Mouse (Mus musculus) retina, embryonic 14.5 days (tissue): ENCODE results near the gene Ptdss2.

Source experiments
- DNase-seq: peaks from one replicate; pipeline ENCODE4 v3.0.0-alpha.2; 2015; ENCODE audit warnings: low spot score

Ptdss2 gene

GRCm38 (mm10) chr7:141122689-141123516, 721 bp downstream of the Ptdss2 start:
- DNase-seq, result peak; percentile 95

- no peak for DNase-seq
These were observed 1.3 kb downstream of the Ptdss2 start for GRCm38 (mm10) chr7:141123517-141123856.

DNA sequence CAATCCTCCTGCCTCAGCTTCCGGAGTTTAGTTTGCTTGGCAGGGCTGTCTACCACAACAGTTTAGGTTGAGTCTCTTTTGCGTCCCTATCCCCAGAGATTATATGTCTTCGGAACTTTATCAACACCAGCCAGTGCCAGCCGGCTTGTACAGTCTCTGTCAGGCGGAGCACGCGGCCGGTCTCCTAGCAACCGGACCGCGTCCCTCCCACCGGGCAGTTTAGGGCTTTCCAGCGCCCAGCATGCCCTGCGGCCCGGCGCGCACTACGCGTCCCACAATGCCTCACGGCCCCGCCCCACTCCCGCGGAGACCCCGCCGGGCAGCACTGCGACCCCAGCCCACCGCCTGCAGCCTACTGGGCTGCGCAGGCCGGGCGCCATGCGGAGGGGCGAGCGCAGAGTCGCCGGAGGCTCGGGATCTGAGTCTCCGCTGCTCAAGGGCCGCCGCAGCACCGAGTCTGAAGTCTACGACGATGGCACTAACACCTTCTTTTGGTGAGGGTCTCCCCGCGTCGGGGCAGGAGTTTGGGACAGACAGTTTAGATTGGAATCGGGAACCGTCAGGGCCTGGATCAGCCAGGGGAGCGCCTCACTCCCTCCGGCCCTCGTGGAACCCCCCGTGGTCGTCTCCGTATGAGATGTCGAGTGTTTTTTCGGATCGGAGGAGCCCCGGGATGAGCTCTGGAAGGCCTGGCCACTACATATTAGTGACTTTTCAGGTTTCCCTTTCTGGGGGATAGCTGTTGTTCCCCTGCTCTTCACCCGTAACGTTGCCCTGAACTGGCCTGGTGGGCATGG, 9.0 kb downstream of the Ptdss2 start:
- DNase-seq, result peak; percentile 98

DNA sequence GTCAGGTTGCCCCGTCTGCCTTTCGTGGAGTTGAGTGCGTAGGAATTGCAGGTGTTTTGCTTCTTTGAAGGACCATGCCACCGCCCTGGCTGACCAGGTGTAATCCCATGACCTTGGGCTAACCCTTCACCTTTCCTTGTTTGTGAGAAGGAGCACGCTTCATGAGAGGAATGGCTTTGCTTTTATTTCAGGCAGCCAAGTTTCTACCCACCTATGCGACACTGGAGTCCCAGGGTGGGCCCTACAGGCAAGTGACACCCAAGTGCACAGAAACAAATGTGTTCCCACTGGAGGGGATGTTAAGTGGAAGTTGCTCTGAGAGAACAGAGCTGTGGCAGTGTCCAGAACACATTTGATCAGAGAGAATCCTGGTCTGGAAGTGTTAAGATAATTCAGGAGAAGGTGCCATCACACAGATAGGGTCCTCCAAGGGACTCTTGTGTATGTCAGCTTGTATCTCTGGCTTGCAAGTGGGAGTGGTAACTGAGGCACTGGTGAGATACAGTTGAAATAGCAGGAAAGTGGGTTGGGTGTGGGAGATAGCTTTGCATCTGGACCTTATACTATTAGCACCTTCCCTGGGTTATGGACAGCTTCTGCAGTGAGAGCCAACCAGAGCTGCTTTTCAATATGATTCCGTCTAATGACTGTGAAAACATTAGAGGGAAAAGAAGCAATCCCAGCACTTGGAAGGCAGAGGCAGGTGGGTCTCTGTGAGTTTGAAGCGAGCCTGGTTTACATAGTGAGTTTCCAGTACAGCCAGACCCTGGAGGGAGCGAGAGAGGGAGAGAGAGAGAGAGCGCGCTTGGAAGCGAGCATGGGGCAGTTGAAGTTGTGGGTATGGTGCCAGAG, 9.9 kb downstream of the Ptdss2 start:
- no peak for DNase-seq

- DNase-seq, result no peak
These were observed 19.1 kb downstream of the Ptdss2 start for GRCm38 (mm10) chr7:141141326-141141725.

- DNase-seq, result peak; percentile 59
These were observed 20.9 kb downstream of the Ptdss2 start for GRCm38 (mm10) chr7:141143112-141143511.

DNA sequence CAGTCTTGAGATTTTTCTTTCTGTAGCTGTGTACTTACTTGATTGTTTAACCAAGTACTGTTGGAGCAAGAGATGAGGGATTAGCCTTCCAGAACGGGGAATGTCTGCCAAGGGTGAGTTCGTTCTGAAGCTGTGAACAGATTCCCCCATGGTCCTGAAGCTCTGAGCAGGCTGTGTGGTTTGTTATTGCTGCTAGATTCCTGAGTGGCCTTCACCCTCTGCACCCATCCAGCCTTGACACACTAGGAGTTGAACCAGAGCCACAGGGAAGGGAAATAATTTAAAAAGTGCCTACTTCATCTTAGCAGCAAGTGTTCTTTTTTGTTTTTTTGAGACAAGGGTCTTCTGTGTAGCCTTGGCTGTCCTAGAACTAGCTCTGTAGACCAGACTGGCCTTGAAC, 21.7 kb downstream of the Ptdss2 start:
- DNase-seq, result no peak

GRCm38 (mm10) chr7:141144650-141145049, 22.5 kb downstream of the Ptdss2 start:
- DNase-seq, result no peak

DNA sequence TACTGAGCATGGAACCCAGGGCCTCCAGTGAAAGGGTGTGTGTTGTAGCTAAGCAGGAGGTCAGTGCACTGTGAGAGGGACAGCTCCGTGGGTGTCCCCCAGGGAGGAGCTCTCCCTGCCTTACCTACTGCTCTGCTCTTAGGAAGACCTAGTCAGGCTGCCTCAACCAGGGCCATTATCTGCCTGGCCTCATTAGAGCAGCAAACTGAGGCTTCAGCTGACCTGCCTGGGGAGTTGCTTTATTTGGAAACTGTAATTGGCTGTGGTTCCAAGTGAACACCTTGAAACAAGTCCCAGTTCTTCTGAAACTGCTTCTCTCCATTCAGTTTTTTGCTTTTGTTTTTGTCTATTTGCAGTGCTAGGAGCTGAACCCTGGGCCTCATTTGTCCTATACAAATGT, 23.2 kb downstream of the Ptdss2 start:
- DNase-seq, result no peak

GRCm38 (mm10) chr7:141146043-141146595, 23.9 kb downstream of the Ptdss2 start:
- no peak for DNase-seq

GRCm38 (mm10) chr7:141147044-141147443, 24.9 kb downstream of the Ptdss2 start:
- no peak for DNase-seq

DNA sequence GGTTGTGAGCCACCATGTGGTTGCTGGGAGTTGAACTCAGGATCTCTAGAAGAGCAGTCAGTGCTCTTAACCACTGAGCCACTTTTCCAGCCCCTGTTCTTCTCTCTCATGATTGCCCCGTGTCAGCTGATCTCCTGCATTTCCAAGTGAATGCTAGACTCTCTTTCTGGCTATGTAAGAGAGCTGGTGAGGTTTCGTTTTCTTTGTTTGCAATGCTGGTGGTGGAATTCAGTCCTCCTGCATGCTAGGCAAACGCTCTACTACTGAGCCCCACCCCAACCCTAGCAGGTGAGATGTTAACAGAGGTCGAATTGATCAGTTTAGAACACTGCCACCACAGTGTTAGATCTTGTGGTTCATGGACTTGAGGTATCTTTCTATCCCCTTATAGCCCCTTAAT, 26.5 kb downstream of the Ptdss2 start:
- DNase-seq, result no peak

DNA sequence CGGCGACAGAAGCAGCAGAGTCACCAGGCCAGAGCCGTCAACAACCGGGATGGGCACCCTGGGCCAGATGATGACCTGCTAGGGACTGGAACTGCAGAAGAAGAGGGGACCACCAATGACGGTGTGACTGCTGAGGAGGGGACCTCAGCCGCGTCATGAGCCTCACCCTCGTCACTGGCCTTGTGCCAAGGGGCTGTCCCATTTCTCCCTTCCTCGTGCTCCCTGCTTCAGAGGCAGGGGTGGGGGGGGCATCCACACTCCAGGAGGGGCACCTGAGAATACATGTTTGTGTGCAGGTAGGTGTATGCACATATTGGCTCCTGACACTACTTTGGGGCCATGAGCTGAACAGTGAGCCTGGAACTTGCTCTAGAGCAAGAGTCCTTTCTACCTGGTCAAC, 33.2 kb downstream of the Ptdss2 start:
- DNase-seq, result no peak

DNA sequence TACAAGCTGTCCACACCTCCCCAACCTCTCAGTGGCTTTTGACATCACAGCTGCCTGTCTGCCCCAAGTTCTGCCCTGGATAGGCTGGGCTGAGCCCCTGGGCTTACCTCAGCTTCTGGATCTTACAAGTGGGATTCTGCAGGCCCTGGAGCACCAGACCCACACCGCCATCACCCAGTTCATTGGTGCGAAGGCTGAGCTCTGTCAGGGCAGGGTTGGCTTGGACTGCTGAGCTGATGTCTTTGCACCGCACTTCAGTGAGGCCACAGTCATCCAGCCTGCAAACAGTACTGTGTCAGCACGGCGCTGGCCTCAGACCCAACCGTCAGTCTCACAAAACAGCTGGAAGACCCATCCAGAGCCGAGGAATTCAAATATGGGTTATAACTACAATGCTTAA, 42.2 kb downstream of the Ptdss2 start:
- DNase-seq, result no peak

DNA sequence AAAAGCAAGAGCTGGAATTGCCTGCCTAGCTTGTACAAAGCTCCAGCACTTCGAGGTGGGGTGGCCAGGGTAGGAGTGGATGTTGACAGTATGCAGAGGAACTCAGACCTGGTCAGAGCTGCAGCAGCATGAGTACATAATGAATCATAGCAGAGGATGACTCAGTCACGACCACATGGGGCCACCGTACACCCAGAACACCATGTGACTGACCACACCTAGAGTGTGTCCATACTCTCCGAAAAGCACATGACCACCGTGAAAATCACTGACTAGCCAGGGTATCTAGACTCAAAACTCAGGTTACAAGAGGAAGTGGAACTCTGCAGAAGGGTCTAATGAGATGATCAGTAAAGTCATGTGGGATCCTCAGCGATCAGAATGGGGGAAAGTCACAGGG, 42.7 kb downstream of the Ptdss2 start:
- DNase-seq, result no peak

- DNase-seq, result peak; percentile 42
These were observed 45.8 kb downstream of the Ptdss2 start for GRCm38 (mm10) chr7:141167901-141168517.

DNA sequence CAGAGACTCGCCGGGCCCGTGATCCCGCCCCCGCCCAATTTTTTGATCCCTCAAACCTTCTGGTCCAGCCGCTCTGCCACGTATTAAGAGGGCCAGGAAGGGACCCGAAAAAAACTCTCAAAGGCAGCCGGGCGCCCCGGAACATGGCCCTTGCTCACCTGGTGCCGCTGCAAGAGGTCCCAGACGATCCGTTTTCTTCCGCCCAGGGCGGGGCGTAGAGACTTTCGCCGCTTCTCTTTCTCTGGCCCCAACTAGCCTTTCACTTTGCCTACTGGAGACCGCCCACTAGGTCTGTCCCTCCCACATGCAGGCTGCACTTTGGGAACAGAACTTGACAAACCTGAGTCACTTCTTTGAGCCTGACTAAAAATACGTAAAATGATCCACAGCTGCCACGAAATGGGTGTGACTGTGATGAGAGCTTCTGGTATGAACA, 46.4 kb downstream of the Ptdss2 start:
- DNase-seq, result peak; percentile 45

DNA sequence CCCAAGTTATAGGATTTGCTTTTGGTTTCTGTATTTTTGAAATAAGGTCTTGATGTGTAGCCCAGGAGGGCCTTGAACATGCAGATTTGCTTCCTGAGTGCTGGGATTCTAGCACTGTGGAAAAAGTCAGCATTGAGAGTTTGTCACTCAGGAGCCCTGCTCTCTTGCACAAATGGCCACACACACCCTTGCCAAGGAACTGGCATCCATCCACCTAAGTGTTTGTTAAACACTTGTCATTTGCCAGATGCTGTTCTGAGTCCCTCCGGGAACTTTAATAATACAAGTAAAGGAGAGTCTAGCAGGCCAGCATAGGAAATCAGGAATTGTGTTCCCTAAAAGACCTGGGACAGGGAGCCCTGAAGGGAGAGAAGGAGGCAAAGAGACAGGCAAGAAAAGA, 47.1 kb downstream of the Ptdss2 start:
- no peak for DNase-seq

DNA sequence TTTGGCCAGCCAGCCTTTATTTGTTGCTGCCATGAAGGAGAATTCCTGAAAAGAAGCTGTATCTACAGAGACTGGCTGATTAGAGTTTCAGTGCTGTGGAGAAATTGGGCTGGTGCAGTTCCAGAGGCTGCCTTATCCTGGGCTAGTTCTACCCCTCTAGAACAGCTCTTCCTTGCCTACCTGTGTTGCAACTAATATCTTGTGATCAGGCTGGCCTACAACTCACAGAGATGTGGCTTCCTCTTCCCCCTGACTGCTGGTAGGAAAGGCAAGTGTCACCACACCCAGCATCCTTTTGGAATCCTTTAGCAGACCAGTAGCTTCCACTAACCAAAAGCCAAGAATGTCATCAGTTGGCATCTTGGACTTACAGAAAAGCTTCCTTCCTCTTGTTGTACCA, 47.7 kb downstream of the Ptdss2 start:
- DNase-seq, result no peak

GRCm38 (mm10) chr7:141172116-141173006, 50.2 kb downstream of the Ptdss2 start, which contains the start of gene Rnh1:
Gene Rnh1 (minus strand): TSS chr7:141172857.
- peak; percentile 95 for DNase-seq
